Mouse (Mus musculus) liver, embryonic 16.5 days (tissue): ENCODE data around the gene Piwil4. TPM values are rescaled to one million over a fixed set of nuclear protein-coding genes. Genes with fewer than 3 reads are reported as not detected.

Source experiments
- polyA plus RNA-seq: library from polyadenylated mRNA; unstranded; fragments of >200 nt; fragmentation: Nextera tagmentation; extraction: Ambion mirVana; gene quantifications from 2 replicates; pipeline ENCODE4 v1.2.1, GENCODE M21; 2015

Gene Piwil4
- polyA plus RNA-seq, 1 experiment from 2014 or later: 0.05 TPM

Other genes with a start within 250 kb of the Piwil4 start
- 0.02 TPM in 1 of 2 replicates, not detected in the other for gene Kdm4d, start 240.3 kb downstream of the Piwil4 start, polyA plus RNA-seq
- gene Cwc15, start 240.1 kb downstream of the Piwil4 start, polyA plus RNA-seq: 58.2 and 65.1 TPM in 2 replicates
- gene Amotl1, start 95.7 kb downstream of the Piwil4 start, polyA plus RNA-seq: 1.7 and 2.4 TPM in 2 replicates
- 0.55 and 0.61 TPM in 2 replicates for gene Fut4, start 11.7 kb upstream of the Piwil4 start, polyA plus RNA-seq
- gene 1700012B09Rik, start 30.3 kb upstream of the Piwil4 start, polyA plus RNA-seq: not detected in 2 replicates
- 10.1 and 11.6 TPM in 2 replicates for gene Mre11a, start 43.9 kb upstream of the Piwil4 start, polyA plus RNA-seq
- 18.9 and 21.0 TPM in 2 replicates for gene Ankrd49, start 44.1 kb upstream of the Piwil4 start, polyA plus RNA-seq
- 0.04 TPM in 1 of 2 replicates, not detected in the other for gene Gpr83, start 119.5 kb upstream of the Piwil4 start, polyA plus RNA-seq
- gene Izumo1r, start 163.2 kb upstream of the Piwil4 start, polyA plus RNA-seq: not detected in 2 replicates